Mouse (Mus musculus) brain, adult 2 months (tissue): ENCODE data around the gene Dlg5.

Experiments used
- DNase-seq: peaks from one replicate; pipeline ENCODE4 v3.0.0; 2011; ENCODE audit warnings: low read depth, low spot score

Dlg5 gene

GRCm38 (mm10) chr14:24125069-24125468 is 120.7 kb downstream of the Dlg5 start:
- no peak for DNase-seq

DNA sequence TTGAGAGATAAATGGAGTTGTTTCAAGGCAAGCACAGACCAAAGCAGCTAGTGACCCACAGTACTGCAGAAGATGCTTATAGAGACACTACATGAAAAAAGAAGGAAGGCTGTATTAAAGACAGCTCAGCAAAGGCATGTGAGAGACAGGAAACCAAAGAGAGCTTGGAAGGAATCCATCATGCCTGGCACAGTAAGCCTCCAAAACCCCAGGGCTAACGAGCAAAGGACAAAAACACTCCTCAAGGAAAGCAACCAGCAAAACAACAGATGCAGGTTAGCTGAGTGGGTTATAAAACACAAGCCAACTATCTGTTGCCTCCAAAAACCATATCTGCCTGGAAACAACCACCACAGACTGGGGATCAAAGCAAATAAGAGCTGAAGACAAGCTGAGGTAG is 121.5 kb downstream of the Dlg5 start:
- DNase-seq = peak; percentile 59

DNA sequence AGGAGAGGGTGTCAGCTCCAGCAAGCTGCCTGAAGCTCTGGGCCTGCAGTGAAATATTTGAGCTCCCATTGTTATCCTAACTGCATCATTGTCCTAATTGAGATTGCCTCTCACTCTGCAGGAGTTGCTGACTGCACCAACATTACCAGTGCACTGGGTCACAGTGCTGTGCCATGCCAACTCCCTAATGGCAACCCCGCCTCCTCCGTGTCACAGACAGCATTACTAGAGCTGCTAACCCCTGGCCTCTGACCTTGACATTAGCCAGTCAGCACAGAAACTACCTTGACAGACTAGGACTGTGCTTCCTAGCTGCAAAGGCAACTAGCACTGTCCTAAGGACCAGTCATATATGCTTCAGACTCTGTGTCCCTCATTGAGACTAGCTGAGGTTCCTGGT is 139.0 kb downstream of the Dlg5 start:
- no peak for DNase-seq

GRCm38 (mm10) chr14:24098828-24099227 is 146.9 kb downstream of the Dlg5 start:
- DNase-seq = no peak

GRCm38 (mm10) chr14:24094656-24095055 is 151.1 kb downstream of the Dlg5 start:
- DNase-seq = no peak

- no peak for DNase-seq
Measured at GRCm38 (mm10) chr14:24093221-24093620, 152.5 kb downstream of the Dlg5 start.

- peak; percentile 46 for DNase-seq
Measured at GRCm38 (mm10) chr14:24092391-24092790, 153.3 kb downstream of the Dlg5 start.

DNA sequence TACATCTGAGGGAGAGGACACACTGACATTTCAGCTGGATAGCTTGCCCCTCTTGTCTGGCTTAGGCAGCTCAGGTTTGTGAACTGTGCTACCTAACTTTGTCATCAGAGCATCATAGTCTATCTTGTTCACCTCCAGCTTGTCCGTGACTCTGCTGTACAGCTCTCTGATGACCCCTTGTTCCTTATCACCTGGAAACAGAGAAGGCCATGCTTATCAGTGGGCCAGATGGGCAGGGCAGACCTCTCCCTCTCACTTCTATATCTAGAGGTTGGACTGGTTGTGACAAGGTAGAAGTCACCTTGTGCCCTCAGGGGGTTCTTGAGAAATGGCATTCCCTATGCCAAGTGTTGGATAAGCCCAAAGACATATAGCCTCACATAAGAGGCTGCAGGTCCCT is 154.9 kb downstream of the Dlg5 start:
- DNase-seq = no peak

DNA sequence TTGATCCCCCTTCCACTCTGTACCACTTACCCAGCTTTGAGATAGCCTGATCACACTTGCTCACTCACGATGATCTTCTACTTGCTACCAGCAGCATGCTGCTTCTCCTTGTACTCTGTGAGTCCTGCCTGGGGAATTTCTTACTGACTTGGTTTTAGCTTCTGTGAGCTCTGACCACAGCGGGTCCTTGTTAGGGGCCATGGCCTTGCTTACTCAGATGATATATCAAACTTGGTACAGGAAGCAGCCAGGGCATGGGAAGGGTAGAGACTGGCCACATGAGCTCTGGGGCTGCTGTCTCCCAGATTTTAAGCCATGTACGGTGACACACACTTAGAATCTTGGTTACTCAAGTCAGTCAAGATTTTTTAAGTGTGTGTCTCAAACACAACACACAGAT is 156.5 kb downstream of the Dlg5 start:
- DNase-seq = no peak

DNA sequence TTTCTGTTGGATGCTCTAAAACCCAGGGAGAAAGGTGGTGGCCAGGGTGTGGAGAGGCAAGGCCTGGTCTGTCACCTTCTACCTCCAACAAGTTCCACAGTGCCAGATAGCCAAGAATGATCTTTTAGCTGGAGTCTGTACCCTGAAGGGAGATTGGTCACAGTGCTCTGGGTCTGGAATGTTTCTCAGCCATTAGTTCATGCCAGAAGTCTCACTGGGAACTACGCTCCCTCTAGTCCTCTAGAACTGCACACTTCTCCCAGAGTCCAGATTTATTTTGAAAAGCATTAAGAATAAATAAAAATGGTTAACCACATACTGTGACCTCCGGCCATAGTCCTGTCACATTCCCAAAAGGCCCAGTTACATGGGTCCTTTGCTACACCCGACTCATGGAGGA is 158.3 kb downstream of the Dlg5 start:
- no peak for DNase-seq

DNA sequence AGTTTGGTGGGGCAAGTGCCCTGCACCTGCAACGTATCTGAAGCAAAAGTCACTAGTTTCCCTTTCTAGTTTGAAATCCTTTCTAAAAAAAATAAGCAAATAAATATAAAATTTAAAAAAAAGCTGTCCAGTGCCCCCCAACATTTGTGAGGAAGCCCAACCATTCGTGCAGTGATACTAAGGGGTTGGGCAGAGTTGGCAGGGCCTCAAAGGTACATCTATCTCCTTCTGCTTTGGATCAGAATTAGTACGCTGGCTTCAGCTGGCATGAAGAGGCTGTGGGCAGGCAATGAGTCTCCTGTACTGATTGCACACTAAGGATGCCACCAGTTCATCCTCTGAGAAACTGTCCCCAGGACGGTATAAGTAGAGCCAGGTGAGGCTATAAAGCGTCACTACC is 159.2 kb downstream of the Dlg5 start:
- DNase-seq = no peak
